Mouse (Mus musculus) frontal cortex, postnatal 10 days (tissue): ENCODE data around the gene Vangl2.

Experiments
- DNase-seq, 2 experiments: peaks; one replicate each; pipeline ENCODE4 v3.0.0; 2022; ENCODE audit warnings: low spot score in 2 of 2, mixed read lengths in 1 of 2

The Vangl2 gene

DNA sequence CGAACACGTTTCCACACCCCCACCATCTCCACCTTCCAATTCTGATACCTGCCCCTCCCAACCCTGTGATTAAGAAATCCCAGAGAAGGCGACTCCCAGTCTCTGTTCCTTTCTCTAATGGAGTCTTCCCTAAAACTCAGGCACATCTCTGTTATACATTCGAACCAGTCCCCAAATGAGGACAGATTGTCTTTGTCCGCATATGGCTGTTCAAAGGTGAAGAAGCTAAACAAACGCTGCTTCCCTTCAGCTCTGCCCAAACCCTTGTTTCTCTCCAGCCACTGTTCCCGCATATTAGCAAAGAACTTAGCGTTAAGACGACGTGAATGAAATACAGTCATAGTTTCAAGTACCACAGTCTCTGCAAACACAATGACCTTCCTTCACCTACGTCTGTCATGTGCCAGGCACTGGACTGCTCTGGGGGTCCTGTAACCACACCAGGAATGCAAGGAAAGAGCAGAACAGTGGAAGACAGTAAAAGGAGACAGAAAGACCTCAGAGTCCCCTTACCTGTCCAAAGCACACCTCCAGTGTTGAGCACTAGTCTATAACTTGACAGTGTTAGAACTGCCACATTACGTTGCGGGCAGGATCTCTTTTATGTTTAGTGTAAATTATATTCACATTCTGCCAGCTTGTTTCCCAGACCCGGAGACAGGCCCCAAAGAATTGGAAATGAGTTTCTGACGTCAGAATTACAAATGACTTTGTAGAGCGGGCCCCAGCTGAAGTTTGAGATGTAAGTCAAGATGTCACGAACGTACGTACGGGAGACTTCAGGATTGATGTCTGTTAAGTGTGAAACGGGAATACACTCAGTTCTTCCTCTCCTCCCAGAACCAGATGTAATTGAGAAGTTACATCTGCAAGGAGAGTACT lies at the start of gene Vangl2:
Gene Vangl2, minus strand, starts transcription at position 51 of the 882 bp plus-strand sequence.
- no peak for DNase-seq

DNA sequence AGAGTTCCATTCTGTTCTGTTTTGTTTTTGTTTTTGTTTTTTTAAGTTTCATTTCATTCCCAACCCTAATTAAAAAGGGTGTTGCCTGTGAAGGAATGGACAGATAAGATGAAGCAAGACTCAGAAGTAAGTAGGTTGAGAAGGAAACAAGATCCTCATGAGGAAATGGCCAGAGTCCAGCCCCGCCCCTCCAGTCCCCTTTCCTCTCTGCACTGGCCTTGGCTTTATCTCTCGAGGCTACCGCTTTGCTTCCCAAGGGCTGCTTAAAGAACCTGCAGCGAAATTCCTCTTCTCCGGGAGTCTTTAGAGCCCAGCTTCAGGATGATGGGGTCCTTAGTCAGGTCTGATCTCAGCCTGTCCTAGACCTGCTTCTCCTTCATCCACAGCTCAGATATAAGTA lies 49.7 kb upstream of the Vangl2 start:
- no peak for DNase-seq

DNA sequence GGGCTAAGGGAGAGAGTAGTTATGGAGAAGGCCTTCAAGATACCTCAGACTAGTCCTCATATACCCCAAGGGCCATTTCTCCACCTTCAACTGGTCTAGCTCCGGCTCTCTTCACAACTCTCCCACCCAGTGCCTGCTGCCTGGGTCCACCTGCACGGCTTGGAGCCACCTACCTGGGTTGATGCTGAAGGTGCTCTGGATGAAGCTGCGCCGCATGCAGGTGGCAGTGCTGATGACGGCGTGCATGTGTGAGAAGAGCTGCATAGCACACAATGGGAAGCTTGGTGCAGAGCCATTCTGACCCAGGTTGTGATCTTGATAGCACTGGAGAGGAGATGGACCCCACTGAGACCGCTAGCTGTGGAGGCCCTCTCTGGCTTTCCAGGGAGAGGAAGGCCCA lies 44.4 kb upstream of the Vangl2 start:
- no peak for DNase-seq

DNA sequence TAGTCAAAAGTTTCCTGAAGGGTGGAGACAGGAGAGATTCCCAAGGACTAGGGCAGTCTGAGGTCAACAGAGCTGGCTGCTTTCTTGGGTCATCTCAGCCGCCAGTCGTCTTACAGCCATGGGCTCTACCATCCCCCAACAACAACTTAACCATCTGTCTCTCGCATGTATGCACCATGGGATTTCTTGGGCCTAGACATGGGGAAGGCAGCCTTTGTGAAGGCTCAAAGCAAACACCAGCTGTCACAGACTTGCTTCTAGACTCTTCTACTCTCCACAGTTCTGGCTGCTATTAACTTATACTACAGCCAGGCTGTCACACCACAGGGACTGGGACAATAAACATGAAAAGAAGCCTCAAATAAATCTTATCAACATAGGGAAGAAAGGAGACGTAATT lies 43.3 kb upstream of the Vangl2 start:
- DNase-seq, result no peak

DNA sequence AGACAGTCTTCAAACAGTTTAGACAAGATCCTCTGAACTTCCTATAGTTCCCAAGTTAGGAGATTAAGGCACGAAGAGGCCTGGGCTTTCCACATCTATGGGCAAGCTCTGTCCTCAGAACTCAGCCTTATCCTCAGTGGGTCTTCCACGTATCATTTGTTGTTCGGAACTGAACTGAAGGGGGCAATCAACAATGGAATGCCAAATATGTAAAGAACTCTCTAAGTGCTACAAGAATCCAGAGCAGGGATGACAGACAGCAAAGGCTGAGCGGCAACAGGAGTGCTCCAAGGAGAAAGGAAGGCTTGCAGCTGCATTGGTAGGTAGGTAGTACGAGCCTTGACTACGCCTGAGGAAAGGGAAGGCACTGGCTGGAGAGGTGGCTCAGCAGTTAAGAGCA lies 42.0 kb upstream of the Vangl2 start:
- no peak for DNase-seq

DNA sequence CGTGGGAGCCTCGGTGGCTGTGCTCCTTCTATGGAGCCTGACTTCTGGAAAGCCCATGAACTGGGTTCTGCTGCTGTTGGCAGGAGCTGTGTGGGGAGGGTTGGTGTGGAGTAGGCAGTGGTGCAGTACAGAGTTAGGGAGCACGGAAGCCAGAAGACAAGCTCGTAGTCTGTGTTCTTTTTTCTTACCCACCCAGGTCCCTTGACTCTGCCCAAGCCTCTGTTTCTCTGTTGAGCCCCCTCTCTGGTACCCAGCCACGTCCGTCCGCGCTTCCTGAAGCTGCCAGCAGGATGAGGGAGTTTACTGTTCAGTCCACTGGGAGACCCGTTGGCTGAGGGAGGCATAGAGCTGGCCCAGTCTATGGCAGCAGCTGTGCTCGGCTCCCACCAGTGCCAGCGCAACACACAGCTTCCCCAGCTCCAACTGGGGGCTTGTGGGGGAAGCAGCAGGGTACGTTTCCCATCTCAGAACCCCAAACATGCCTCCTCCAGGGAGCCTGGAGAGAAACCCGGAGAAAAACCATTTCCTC lies 36.4 kb upstream of the Vangl2 start:
- DNase-seq, result peak; percentile 30 to 32

DNA sequence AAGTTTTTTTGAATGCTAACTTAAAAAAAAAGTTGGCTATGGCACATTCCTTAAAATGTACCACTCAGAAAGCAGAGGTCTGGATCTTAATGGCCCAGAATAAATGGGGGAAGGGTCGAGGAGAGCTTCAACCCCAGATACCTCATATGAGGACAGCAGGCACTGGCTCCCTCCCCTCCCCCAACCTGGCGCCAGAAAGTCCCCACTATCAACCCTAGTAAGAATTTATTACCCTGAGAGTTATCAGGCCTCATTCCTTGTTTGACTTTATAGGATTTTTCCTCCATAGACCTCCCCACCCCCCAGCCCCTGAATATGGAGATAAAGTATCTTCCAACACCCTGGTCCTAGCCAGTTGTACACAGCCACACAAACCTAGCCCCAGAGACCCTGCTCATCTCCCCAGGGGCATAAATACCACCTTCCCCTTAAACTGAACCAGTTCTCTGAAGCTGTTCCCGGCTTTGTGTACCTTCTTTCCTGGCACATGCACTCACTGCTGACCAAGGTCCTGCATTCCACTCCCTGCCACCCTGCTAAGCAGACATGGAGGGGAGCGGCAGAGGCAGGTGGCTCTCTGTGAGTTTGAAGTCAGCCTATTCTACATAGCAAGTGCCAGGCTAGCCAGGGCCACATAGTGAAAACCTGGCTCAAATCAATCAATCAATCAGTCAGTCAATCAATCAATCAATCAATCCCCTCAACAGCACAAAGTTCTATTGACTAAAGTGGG lies 35.2 kb upstream of the Vangl2 start:
- no peak for DNase-seq

DNA sequence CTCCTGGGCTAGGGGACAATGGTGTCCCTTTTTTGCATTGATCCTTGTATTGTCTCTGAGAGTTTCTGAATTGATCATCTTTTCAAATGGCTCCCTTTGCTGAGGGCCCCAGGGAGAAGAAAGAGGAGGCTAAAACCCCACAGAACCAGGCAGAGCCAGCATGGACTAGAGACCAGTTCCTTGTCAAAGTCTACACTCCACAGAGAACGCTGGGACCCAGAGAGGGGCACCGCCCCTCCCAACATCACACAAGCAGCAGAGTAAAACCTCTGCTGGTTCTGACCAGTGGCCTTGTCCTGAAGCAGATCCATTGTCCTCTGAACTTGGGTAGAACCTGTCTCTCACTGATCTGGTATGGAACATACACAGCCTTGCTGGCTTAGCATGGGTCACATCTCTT lies 33.9 kb upstream of the Vangl2 start:
- DNase-seq, result no peak

DNA sequence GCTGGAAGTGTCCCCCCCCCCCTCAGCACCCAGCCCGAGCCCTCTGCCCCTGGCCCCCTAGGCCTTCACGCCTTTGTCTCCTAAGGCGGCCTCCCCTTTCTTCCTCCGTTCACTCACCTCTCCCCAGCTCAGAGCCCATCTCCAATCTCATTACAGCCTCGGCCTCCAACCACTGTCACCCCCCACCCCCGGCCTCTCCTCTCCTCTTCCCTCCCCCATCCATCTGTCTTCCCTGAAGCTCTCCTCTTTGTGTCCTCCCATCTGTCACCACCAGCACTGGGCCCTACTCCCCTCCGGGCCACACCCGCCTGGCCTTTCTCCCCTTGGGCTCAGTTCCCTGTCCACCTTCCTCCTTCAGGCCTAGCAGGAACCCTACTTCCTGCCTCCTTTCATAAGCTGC lies 33.0 kb upstream of the Vangl2 start:
- DNase-seq, result no peak

DNA sequence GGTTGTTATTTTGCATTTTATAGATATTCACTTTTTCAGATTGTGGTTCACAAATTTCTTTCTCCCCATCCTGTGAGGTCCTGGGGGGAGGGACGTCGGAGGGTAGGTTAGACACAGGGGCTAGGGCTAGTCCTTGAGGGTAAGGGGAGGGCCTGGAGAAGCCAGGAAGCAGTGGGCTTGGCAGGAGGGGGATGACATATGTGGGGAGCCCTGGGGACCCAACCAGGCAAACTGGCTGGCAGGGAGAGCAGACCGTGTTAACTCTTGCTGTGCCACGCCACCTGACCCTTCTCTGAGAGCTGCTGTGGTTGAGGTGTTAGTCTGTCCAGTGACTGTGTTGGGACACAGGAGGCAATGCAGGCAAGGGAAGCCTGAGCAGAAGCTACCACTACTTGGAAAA lies 32.4 kb upstream of the Vangl2 start:
- no peak for DNase-seq

DNA sequence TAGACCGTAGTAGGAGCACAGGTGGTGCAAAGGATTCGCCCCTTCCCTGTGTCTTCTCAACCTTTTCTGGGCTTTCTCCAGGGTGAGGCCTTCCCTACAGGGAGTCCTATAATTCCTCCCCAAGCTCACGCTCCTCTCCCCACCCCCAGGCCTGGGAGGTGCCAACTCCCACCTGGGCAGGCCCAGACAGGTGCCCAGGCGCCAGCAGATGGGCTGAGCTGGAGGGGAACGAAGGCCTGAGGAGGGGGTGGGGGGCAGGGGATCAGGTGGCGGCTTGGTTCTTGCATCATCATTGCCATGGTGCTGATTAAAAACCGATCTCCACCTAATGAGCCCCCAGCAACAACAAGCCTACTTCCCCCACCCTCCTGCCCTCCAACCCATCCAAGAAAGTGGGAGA lies 30.6 kb upstream of the Vangl2 start:
- no peak for DNase-seq

DNA sequence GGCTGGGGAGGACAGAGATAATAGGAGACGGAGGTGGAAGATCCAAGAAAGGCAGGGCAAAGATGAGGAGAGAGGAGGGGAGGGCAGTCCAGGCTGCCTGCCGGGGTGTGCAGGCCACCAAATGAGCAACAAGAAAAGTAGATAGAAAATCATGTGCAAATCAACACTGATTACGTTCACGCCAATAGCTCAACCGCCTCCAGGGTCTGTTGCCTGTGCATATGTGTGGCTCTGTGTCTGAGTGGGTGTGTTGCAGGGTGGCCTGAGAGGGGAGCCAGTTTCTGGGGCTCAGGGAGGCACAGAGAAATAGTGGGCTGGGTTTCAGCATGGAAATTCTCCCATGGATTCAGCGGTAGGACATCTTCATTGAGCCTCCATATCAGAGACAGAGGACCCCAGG lies 30.1 kb upstream of the Vangl2 start:
- no peak for DNase-seq

DNA sequence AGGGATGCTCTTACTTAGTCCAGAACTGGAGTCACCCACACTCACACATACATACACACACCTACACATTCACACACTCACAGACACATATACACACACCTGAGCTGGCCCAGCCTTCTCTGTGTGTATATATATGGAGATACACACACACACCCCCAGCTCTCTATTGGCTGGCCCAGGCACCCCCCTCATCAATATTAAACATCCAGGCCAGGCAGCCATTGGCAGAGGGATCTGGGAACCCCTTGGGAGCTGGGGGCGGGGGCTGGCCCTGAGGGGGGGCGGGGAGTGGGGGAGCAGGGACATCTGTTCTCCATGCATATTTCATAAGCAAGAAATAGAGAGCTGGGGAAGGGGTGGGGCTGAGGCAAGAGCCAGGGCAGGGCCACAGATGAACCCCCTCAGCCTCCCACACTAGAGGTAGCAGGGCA lies 29.3 kb upstream of the Vangl2 start, which contains the start of gene Nhlh1:
Gene Nhlh1, minus strand, starts transcription at position 83 of the 431 bp plus-strand sequence.
- no peak for DNase-seq

DNA sequence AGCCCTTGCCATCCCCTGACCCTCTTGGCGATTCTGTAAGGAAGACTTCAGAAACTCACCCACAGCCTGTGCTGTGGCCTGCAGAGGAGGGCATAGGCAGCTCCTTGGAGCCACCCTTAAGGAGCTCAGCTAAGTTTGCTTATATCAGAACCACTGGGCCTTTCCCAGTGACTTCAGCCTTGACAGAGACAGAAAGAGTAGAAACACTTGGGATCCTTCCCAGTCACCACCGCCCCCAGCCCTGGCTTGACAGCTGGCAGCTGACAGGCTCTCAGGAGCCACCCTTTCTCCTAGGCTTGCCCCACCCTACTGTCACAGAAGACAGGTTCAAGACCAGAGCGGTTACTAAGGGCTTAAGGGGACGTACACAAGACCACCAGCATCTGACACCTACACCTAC lies 28.0 kb upstream of the Vangl2 start:
- DNase-seq, result no peak

DNA sequence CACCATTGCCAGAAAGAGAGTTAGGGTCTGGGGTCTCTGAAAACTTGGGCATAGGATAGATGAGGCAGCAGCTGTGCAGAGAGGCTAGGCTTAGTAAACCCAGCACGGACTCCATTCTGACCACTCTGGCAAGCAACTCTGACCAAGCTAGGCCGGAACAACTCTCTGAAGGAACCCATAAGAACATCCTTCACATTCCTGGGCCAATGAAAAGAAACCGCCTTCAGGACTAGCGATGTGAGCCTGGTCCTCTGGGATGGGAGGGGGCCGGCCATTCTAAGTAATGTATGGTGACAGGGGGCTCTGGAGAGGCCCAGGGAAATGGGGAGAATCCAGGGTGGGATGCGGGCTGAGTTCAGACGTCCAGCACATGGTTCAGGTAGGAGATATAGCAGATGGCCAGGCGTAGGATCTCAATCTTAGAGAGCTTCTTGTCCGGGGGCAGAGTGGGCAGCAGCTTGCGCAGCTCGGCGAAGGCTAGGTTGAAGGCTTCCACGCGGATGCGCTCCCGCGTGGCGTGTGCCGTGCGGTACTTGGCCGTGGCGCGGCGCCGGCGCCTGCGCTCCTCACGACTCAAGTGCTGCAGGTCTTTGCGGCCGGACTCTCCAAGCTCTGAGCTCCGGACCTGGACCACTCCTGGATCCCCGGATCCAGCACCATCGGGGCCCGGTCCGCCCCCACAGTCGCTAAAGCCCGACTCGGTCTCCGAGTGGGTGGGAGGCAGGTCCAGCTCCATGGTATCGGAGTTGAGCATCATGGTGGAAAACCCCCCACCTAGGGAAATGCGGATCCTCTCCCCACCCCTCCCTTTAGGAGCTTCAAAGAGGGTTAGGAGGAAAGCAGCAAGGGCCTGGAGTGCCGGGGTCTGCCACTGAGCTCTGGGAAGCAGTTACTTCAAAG lies 25.5 kb upstream of the Vangl2 start:
- no peak for DNase-seq

DNA sequence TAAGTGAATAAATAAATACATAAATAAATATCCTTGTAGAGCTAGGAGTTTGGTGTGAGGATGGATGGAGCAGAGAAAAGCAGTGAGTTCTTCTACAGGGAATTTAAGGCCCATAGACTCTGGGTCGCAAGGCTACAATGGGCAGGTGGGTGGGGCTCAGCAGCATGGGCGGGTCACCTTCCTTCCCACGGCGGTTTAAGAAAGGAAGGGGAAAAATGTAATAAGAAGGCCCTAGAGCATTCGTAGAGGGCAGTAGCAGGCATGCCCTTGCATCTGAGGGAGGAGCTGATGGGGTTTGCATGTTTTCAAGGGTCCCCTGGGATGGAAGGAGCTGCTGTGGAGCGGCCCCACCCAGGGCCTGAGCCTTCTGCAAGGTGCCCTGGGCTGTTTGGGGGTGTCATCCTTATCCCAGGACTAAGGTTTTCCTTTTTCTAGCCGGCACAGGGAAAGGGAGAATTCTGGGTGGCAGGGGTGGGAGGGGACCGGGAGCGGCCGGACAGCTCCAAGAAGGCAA lies 24.6 kb upstream of the Vangl2 start:
- DNase-seq, result no peak

DNA sequence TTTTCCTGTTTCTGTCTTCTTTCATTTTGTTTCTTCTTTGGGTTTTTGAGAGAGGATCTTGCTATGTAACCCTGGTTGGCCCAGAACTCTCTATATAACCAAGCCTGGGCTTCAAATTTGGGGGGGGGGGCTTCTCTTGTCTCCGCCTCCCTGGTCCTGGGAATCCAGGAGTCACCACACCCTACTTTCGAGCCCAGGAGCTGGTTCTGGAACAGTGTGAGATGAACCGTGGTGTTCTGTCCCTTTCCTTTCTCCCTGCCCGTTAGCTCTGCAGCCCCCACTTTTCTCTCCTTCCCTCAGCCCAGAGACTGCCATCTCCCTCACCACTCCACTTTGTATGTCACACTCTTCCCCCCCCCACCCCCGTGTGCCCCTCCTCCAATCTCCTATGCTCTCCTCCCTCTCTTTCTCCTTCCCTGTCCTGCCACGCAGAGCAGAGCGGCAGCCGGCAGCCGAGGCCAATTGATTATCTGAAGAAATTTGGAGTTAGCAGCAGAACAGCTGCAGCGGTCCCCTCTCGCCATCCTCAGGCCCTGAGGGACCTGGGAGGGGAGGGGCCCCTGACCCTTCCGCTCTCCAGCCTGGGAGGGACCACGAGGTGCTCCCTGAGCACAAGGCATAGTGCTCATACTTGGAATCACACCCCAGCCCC lies 21.0 kb upstream of the Vangl2 start:
- DNase-seq, result no peak

DNA sequence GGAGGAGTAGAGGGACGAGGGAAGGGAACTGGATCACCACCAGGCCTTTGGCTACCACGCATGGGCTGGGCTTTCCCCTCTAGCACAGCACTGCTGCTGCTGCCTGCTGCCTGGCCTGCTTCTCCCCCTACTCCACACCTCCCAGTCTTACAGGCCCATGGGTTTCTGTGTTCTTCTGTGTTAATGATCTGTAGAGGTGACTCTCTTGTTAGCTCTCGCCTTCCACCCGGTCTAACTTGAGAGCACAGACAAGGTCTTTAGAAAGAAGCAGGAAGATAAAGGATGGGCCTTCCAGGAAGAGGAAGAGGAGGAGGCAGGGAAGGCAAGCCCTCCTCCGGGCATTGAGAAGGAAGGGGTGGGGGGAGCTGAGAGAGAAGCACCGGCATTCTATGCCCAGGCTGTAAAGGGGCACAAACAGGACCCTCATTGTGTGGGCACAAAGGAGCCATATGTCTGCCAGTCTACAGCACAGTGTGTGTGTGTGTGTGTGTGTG lies 20.0 kb upstream of the Vangl2 start:
- no peak for DNase-seq

DNA sequence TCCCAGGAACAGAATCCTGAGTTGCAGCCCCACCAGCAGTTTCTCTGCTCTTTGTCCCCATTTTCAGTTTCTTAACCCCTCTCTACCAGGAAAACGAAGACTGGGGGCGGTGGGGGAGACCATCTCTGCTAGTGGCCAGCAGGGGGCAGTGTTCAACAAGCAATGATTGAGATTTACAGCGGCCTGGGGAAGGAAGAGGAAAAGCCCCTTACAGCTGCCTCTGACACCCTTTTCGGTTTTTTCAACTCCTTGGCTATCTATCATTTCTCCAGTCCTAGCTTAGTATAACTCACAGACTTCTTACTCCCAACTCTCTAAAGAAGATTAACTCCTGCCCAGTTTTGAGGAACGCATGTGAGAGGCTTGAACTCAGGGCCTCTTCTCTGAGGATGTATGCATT lies 18.7 kb upstream of the Vangl2 start:
- peak in 1 of 2 experiments; percentile 63 for DNase-seq

DNA sequence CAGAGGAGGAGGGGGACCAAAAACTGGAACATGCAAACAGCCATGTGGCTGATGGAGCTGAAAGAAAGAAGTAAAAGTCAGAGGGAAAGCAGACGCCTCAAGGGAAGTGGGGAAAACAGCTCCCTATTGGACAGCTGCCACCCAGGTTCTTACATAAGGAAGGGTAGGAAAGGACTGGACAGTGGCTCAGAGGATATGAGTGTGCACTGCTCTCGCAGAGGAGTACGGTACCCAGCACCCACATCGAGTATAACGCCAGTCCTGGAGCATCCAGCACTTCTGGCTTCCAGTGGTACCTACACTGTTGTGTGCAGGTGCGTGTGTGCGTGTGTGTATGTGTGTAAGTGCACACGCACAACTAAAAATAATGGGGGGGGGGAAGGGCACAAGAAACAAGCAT lies 18.2 kb upstream of the Vangl2 start:
- no peak for DNase-seq

DNA sequence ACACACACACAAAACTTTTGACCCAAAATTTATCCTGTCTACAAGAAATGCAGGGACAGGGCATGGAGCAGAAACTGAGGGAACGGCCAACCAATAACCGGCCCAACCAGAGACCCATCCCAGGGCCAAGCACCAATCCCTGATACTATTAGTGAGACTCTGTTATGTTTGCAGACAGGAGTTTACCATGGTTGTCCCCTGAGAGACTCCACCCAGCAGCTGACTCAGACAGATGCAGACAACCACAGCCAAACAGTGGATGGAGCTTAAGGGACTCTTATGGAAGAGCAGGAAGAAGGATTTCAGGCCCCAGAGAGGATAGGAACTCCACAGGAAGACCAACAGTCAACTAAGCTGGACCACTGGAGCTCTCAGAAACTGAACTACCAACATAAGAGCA lies 1.7 kb upstream of the Vangl2 start:
- no peak for DNase-seq
